Mouse (Mus musculus) left cerebral cortex, adult 11 months (tissue): ENCODE measurements around the gene Meis2.

Source experiments
- DNase-seq: peaks from one replicate; pipeline ENCODE4 v3.0.0; 2022; ENCODE audit warnings: low spot score

The Meis2 gene

DNA sequence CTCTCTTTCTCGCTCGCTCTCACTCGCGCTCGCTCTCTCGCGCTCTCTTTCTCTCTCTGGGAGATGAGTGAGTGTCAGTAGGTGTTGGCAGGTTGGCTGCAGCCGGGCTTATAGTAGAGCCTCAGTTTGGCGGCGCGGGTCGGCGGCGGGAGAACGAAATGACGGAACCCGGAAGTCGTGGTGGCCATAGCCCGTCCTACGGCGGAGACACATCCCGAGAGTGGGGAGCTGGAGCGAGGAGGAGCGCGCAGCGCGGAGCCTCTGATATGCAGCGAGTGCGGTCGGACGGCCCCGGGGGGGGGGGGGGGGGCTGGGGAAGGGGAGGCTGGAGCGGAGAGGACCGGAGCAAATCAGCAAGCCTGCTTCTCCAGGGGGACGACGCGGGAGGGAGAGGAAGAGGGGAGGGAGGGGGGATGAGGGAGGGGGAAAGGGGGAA lies at the start of gene Meis2:
Meis2 (minus strand) TSS at position 270 of the 436 bp plus-strand sequence.
- peak; percentile 69 for DNase-seq

GRCm38 (mm10) chr2:116106194-116106593 lies 40.6 kb upstream of the Meis2 start:
- no peak for DNase-seq

DNA sequence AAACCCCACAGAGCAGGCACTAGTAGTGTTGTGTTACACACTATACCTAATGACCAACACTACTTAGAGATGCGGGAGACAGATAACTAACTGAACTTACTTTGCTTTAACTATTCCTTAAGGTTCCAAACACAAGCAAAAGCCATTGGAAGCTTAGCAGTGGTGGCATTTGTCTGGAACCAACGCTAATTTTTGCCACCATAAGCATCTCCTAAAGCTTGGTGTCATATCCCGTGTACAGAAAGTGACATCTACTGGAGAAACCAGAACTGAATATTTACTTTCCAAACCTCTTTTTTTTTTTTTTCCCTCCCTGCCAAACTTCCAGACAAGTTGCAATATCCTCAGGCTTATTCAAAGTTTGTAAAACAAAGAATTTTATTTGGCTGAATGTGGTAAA lies 39.5 kb upstream of the Meis2 start:
- no peak for DNase-seq

DNA sequence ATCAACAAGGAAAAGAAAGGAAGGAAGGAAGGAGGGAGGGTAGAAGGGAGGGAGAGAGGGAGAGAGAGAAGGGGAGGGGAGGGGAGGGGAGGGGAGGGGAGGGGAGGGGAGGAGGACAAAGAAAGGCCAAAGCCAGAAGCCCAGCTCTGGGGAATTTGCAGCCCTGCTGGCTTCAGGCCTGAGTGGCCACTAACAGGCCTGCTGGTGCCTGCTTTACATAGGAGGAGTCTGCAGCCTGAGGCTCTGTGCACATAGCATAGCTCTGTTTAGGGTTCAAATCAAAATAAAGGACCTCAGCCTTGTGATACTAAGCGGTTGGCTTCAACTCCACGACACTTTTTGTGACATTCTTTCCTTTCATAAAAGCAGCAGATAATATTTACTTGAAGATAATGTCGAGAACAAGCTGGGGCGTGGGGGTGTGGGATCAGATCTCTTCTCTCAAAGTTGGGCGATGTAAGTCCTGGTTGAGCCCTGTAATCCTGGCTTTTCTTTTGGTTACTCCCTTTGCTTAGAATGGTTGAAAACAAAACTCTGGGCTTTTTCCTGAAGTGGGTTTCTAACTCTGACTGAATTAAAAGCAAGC lies 37.9 kb upstream of the Meis2 start:
- no peak for DNase-seq

DNA sequence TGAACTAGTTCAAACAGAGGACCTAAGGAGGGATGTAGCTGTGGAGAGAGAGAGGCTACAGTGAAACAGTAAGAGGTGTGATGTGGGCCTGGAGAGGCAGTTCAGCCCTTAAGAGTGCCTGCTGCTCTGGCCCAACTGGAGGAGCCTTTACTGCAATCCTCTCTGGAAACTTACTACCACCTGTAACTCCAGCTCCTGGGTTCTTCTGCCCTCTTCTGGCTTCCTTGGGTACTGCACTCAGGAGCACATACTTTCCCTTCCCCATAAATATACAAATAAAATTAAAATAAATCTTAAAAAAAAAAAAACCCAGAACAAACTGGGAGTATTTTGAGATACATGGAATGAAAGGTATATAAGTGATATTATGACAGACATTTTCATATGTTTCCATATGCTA lies 35.6 kb upstream of the Meis2 start:
- DNase-seq, result no peak

- no peak for DNase-seq
Observed at GRCm38 (mm10) chr2:116080961-116081360, 15.3 kb upstream of the Meis2 start.

DNA sequence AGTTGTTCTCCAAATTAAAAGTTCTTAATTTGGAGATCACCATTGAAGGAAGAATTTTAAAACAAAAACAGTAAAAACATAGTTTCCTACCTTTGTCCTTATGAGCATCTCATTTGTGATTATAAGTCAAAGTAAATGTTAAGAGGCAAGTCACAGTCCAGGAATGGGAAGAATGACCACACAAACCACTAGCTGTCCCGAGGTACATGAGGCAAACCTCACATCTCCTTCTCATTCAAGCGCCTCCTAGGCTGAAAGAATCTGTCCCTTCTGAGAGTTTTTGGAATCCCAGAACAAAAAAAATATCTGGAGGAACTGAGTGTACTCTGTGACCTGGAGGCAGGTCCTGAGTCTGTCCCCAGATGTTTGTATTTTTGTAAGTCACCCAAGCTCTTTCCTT lies 13.2 kb upstream of the Meis2 start:
- no peak for DNase-seq

DNA sequence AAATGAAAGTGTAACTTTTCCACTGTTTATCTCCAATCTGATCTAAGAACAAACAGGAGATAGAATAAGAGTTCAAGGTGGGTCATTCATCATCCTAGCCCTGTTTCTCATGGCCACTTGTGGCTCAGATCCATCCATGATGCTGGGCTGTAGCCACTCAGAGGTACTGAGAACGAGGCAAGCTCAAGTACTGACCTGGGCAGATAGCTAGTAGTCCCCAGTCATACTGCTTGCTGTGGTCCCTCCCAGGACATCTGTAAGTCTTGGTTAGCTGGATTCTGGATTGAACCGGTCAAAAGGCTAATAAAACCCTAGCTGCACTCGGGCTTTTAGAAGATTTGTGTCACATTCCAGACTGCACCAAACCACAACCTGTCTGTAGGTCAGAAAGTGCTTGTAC lies 12.1 kb upstream of the Meis2 start:
- DNase-seq, result no peak

- no peak for DNase-seq
Observed at GRCm38 (mm10) chr2:116076752-116077480, 11.3 kb upstream of the Meis2 start.

- DNase-seq, result no peak
Observed at GRCm38 (mm10) chr2:116075902-116076301, 10.3 kb upstream of the Meis2 start.

DNA sequence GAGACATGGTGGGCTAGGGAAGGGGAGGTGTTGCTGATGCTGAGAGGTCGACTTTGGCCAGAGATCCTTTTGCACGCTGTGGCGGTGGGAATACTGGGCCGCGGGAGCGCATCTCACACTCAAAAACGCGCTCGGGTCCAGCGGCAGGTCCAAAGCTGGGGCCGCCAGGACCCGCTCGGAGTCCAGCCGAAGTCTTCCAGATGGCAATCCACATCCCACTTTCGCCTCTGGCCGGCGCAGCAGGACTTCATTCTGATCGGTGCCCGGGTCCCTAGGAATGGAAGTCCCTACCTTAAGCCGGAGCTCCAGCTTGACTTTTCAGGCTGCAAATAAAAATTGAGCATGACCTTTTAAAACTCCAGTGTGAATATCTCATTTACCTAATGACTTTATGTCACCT lies 9.8 kb upstream of the Meis2 start:
- DNase-seq, result no peak

DNA sequence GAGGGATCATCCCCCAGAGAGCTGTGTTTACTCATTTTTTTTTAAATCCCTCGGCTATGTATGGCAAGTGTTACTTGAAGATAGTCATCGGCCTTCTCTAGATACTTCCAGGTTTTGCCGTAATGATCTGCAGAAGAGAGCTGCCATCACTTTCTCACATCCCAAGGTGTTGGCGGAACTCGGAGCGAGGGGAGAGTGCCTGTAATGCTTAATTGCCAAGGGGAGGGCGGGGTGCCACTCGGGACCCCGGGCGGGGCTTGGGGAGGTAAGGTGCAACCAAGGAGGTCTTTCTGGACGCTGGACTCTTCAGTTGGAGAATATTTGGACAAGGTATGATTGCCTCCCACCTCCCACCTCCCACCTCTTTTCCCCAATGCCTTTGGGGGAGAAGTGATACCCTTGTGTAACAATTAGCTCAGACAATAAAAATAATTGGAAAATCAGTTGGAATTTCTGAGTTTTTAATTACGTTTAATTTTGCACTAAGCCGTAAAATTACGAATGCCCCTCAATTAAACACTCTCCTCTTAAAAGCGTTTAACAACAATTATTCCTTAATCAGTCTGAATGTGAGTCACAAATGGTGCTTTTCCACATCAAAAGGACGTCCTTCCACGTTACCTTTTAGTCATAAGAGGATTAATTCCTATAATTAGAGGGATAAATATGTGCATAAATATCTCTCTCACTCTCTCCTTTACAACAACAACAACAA lies 9.2 kb upstream of the Meis2 start:
- DNase-seq, result no peak

GRCm38 (mm10) chr2:116074061-116074460 lies 8.4 kb upstream of the Meis2 start:
- DNase-seq, result no peak

- no peak for DNase-seq
Observed at GRCm38 (mm10) chr2:116073311-116073904, 7.8 kb upstream of the Meis2 start.

GRCm38 (mm10) chr2:116072706-116073105 lies 7.1 kb upstream of the Meis2 start:
- DNase-seq, result no peak

GRCm38 (mm10) chr2:116072321-116072640 lies 6.6 kb upstream of the Meis2 start:
- DNase-seq, result no peak

DNA sequence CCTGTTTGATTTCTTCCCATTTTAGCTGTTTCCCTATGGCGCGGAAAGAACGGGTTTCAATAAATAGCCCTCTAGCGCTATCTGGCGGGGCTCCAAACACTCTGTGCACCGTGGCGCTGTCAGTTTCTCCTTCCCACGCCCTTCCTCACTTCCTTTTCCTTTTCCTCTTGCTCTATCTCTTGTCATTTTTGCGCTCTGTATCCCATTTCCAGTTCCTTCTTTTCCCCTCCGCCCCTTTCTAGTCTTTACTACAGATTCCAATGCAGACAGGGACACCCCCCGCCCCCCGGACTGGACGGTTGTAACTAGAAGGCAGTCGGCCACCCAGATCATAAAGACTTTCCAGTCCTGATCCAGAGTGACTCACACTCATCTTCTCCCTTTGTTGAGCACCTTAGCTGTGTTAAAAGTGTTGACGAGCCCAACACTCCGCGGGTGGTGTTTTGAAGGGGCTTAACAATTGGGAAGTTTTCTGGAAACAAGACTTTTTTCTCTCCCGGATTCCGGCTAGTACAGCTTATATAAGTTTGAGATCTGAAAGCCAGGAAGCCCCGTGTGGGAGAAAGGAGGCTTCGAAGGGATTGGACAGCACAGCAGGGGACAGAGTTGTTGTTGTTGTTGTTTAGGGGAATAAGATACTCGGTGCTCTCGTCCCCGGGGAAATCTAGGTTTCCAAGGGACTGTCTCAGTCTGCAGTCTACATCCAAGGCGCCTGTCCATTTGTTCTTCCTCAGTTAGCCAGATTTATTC lies 6.1 kb upstream of the Meis2 start:
- no peak for DNase-seq

DNA sequence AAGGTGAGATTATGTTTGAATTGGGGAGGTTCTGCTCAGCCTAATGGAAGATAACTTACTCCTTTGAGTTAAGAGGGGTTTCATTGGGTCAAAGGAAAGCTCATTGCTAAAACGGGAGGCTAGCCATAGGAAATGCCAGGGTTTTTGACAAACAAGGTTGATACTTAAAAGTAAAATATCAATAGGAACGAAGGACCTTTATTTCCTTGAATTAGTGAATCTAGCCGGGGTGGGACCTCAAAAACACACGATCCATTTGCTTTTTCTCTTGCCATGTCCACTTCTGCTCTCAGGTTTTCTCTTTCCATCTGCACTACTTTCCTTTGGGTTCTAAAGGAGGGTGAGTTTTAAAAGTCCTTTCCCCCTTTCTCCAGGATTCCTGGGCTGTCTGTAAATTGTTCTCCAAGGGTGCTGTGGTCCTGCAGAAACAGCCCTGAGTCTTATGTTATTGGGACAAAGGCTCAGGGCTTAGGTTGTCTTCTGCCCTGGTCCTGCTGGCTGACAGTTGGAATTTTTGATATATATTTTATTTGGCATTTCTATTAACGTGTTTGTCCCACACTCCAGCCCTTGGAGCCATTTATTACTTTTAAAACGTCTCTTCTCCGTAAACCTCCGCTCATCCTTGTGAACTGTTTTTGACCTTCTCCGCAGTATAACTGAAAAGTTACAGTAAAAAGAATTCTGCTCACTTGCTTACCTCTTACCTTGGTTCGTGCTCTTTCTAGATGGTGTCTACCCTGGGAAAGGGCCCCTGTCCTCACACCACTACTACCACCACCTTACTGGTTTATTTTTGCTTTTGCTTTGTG lies 5.2 kb upstream of the Meis2 start:
- no peak for DNase-seq

DNA sequence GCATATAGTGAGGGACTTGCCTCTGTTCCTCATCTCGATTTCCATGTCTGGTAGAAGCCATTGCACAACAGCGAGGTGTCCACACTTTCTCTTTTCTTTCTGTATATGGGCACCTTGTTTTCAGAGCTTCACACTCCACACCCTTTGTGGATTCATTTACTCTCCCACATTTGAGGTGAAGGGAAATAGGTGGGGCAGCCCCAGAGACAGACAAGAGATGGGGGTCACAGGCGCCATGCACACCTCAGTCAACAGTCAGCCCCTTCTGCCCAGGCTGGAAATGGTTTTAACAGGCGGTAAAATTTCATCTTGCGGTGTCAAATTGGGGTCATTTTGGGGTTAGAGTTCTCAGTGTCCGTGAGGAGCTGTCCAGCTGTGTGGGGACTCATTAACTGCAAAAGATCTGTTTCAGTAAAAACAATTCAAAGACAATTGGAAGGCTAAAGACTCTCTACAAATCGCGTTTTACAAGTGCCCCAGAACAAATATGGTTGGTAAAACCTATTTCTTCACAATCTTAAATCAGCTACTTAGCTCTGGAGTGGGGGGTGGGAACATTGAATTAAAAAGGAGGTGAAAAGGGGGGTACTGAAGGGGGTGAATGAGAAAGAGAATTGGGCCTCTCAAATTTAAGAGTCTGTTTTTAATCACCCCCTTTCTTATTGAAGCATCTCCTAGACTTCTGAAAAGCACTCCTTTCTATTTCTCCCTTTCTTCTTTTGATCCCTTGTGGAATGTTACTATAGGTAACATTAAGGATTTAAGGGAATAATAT lies 4.0 kb upstream of the Meis2 start:
- DNase-seq, result no peak

- no peak for DNase-seq
Observed at GRCm38 (mm10) chr2:116068901-116069300, 3.3 kb upstream of the Meis2 start.

- DNase-seq, result no peak
Observed at GRCm38 (mm10) chr2:116068461-116068860, 2.8 kb upstream of the Meis2 start.
